Mouse (Mus musculus) kidney, postnatal 14 days (tissue): Measurements from ENCODE around the gene Enho.

ENCODE experiments used
- DNase-seq: peaks from one replicate; pipeline ENCODE4 v3.0.0; 2022; ENCODE audit warnings: mixed read lengths

Gene Enho

DNA sequence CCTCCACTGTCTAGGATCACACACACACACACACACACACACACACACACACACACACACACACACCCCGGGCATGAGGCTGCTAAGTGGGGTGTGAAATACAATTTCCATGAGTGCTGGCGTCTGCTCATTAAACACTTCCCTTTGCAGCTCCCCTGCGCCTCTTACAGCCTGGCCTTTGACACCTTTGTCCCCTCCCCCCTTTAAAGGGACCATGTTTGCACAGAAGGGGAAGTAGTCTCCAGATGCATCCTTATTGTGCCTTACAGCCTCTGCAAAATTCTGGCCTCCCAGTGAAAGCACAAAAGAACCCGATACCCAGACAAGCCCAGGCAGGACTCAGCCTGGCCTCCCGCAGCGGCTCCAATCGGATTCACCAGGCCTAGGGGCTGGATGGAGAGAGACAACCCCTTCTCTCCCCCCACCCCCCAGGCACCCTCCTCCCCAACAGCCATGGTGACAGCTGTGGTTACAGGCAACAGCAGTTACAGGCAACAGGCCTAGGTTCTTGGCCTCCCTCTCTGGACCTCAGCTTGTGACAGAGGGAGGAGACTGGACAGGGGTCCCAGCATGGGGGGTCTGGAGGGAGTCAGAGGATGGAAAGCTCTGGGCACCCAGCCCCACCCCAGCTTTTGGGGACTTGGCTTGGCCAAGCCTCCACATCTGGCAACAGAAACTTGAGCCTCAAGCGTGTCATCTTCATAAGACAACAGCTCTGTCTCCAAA, 11.8 kb downstream of the Enho start:
- peak; percentile 58 for DNase-seq

DNA sequence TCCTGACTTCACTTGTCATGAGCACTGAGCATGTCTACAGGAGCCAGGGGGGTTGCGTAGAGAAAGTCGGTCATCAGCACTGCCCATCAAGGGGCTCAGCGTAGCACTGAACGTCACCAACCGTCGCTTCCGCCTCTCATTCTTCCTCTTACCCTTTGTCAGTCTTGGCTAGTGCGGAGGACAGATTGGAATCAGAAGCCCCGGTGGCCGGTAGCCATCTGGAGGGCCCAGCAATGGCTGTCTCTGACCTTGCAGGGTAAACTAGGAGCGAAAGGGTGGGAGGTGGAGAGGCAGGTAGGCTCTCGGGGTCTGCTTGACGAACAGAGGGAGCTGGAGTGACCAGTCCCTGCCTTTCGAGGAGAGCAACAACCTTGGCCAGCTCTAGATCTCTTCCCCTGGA, 18.1 kb downstream of the Enho start:
- DNase-seq, result no peak

DNA sequence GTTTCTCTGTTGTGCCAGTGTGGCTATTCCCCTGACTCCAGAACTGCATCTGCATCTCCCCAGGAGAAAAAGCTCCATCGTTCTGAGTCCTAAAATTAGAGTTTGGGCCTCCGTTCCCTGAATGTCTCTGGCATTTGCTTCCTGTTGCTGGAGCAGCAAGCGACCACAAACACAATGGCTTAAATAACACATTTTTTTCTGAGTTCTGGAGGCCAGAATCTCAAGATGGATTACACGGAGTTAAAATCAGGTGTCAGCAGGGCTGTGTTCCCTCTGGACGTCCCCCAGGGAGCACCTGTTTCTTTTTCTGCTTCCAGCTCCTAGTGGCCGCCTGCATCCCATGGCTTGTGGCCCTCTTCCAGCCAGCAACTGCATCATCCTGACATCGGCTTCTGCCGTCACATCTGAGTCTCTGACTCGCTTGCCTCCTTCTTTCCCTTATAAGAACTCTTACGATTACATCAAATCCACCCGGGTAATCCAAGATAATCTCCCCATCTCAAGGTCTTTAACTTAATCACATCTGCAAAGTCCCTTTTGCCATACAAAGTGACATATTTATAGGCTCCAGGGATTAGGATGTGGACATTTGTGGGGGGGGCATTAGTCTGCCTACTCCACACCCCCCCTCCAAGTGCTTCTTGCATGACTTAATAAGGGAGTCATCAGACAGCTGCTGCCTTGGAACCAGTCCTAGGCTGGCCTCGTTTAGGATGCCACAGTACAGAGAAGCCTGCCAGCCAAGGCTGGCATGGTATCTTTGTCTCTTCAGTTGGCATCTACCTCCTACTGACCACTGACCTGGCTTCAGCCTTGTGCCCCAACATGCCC, 21.0 kb downstream of the Enho start:
- DNase-seq, result no peak

- DNase-seq, result no peak
Observed at GRCm38 (mm10) chr4:41615661-41616599, 24.2 kb downstream of the Enho start.

DNA sequence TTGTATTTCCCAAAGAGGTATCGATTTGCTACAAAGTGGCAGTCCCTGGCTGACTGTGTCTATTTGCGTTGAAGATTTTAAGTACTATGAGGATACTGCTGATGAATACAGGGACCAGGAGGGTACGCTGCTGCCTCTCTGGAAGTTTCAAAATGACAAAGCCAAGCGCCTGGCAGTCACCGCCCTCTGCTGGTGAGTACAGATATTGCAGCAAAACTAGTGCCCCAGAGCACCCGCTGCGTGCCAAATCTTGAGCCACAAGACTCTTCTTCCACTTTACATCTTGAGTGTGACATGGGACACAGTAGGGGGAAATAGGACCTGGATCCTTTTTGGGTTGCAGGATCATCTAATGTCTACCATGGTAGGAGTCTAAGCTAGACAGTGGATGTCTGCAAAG, 26.0 kb downstream of the Enho start:
- DNase-seq, result peak; percentile 81

GRCm38 (mm10) chr4:41612166-41612565, 28.0 kb downstream of the Enho start:
- no peak for DNase-seq

- DNase-seq, result no peak
Observed at GRCm38 (mm10) chr4:41610594-41610980, 29.5 kb downstream of the Enho start.

DNA sequence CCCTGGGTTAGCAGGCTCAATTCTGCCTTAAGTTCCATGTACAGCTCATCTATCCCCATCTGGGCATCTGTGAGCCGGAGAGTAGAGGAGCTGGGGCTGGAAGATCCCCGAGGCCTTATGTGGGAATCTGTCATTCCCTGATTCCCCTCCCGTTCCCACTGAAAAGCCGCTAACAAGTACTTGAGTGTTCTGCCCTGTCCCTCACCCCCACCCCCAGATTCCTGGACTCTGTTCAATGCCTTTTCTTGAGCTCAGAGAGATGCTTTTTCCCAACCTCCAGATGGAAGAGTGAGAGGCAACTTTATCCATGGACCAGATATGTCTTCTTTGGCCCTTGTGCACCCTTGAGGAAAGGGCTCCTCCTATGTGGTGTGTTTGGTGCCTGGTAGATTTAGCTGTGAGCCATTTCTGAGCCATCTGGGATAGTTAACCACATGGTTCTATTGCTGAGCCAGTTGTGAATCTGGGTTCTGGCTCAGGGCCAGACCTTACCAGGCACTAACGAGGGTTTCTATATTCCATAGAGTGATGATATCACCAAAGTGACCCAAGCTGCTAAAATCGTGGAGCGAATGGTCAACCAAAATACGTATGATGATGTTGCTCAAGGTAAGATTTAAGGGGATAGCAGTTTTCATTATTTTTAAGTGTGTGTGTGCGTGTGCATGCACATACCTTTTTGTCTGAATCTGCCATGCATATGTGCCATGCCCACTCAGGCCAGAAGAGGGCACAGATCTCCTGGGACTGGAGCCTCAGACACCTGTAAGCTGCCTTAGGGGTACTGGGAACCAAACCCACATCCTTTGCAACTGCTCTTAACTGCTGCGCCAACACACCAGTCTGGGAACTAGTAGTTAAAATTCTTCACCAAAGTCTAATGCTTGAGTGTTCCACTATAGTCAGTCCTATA, 30.2 kb downstream of the Enho start:
- DNase-seq, result no peak

- DNase-seq, result peak; percentile 79
Observed at GRCm38 (mm10) chr4:41606784-41607183, 33.3 kb downstream of the Enho start.

DNA sequence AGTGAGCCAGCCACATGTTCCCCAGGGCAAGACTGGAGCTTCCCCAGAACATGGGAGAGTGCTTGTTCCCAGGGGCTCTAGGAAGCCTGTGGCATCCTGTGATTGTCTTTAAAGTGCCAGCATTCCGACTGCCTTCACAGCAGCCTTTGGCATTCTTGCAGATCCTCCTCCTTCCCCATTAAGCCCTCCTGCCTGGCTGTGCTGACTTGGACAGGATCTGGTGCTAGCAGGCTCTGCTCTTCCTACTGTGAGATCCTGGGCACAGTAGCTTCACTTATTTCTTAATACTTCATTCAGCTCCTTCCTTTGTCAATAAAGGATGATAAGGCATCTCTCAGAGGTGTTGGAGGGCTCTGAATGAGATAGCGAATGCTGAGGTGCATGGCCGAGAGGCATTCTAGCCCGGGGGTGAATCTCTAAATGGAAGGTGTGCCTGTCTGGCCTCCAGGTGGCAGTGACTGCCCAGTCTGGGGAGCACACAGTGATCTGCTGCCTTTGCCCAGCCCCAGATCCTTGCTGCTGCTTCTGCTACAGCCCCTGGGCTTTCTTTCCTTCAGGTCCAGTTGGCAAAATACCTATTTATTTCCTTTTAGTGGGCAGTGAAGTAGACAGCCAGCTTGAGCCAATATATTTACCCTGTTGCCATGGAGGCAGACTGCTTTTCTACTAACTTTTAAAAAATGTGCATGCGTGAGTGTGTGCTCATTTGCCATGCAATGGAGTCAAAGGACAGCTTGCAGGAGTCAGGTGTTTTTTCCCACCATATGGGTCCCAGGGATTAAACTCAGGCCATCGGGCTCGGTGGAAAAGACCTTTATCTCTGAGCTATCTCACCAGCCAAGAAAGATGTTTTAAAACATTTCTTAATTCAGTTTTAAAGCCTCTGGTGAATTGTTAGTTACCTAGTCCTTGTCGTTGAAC, 35.4 kb downstream of the Enho start:
- DNase-seq, result peak; percentile 12

DNA sequence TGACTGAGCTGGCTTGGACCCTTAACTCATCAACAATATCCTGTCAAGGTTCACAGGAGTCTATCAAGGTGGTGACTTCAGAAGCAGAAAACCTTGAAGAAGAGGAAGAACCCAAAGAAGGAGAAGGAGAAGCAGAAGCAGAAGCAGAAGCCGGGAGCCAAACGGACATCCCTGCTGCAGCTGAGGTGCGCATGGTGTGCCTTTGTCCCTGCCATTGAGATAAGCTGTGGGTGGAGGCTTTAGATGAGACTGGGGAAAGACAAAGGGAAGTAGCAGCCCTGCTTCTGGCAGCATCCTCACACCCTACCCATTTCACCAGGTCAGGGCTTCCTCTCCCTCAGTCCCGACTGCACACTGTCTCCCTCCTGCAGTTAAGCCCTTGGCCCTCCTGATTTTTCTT, 37.3 kb downstream of the Enho start:
- DNase-seq, result no peak
